Mouse (Mus musculus) adrenal gland, adult 2 months (tissue): ENCODE measurements around the gene BC052040. TPM values are rescaled to one million over a fixed set of nuclear protein-coding genes. Genes with fewer than 3 reads are reported as not detected.

Experiments
- DNase-seq: peaks from one replicate; pipeline ENCODE4 v3.0.0; 2021
- polyA plus RNA-seq: library from polyadenylated mRNA; depleted of rRNA; stranded (reverse); fragments of >200 nt; gene quantifications from 2 replicates; pipeline ENCODE4 v1.2.3, GENCODE M21; 2012
- total RNA-seq, 2 experiments: library from RNA; stranded (reverse); gene quantifications; 2 replicates each; pipeline ENCODE4 v1.2.3; 2021

BC052040 gene
- total and polyA plus RNA-seq, 3 experiments = 0.93 to 4.4 (median 3.0) TPM

- DNase-seq = no peak
Measured at GRCm38 (mm10) chr2:115601280-115601679, 19.8 kb downstream of the BC052040 start.

DNA sequence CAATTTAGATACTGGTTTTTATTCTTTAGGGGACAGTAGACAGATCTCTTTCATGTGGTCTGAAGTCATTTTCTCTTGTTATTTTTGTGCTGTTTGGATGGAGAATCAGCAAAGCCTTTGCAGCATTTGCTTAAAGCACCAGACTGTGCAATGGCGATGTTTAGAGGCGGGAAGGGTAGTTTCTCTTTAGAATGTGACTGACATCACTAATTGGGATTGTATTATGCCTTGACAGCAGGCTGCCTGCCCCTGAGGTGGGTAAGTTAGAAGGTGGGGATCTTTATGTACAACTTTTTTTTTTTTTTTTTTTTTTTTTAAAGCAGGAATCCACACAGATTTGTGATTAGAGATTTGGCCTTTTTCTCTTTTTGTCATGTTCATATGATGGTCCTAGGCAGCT is 20.6 kb downstream of the BC052040 start:
- no peak for DNase-seq

GRCm38 (mm10) chr2:115604132-115604531 is 22.6 kb downstream of the BC052040 start:
- no peak for DNase-seq

DNA sequence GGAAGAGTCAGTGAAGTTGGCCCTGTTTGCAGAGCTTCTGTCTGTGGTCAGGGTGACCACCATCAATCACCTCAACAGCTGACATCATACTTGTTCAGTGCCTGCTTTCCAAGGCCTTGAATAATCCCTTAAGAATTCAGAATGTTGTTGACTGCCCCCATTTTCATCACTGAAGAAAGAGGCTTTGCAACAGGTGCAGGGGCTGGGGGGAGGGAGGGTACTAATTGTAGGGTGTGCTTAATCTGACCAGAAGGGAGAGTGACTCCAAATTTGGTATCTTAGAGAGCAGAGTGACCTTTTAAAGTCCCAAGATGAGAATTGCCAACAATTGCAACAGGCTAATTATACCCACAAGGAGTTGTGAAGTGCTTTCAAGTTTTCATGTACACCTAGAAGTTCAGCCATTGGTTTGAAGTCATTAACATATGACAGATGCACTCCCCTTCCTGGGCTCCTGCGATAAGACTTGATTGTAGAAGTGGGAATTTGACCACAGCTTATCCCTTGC is 24.4 kb downstream of the BC052040 start:
- DNase-seq = peak; percentile 75

GRCm38 (mm10) chr2:115609020-115609419 is 27.5 kb downstream of the BC052040 start:
- no peak for DNase-seq

DNA sequence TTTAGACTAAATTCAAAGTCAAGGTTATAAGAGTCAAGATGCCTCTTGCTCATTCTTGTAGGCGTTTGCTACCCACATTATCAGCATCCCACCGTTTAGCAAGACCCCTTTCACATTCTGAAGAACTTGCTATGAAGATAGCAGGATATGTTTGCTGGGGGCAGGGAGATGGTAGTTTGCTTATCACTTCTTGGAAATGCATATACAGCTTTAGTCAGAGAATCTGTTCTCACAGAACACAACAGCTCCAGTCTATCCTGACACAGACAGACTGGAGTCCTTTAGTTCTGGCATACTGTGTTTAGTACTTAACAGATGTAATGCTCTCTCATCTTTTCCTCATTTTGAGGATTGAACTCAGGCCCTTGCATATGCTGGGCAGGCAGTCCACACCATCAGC is 28.6 kb downstream of the BC052040 start:
- DNase-seq = no peak

DNA sequence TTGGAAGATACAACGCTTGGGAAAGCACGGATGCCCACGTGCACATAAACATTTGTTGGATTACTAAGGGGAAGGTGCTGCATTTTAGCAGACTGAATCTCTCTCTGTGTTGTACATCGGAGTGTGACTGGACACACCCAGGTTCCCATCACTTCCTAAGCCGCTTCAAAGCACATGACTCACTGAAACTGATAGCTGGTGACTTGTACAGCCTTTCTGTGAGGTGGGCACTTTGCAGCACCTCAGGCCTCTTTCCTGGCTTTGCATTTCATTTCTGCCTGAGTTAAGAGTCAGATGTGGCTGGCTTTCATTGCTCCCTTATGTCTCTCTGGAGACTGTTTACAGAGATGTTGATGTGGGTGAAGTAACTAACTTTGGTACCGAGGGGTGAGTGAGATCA is 29.0 kb downstream of the BC052040 start:
- DNase-seq = no peak

- DNase-seq = no peak
Measured at GRCm38 (mm10) chr2:115613830-115614520, 32.5 kb downstream of the BC052040 start.

- DNase-seq = no peak
Measured at GRCm38 (mm10) chr2:115628471-115628870, 47.0 kb downstream of the BC052040 start.

- DNase-seq = no peak
Measured at GRCm38 (mm10) chr2:115631031-115631434, 49.5 kb downstream of the BC052040 start.

DNA sequence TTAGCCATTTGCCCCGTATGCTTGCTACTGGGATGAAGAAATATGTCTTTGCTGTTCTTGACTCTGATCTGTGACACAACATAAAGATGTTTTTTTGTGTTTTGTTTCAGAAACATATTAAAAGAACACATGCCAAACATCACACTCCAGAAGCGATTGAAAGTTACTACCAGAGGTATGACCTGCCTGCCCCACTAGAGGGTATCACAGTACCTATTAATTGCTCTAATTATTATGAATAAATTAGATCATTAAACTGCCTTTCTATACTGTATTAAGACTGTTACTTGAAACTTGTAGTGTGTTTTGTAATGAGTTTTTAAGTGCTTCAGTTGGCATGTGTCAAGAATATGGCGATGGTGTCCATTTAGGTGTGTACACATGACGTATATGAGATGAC is 50.3 kb downstream of the BC052040 start:
- DNase-seq = no peak

DNA sequence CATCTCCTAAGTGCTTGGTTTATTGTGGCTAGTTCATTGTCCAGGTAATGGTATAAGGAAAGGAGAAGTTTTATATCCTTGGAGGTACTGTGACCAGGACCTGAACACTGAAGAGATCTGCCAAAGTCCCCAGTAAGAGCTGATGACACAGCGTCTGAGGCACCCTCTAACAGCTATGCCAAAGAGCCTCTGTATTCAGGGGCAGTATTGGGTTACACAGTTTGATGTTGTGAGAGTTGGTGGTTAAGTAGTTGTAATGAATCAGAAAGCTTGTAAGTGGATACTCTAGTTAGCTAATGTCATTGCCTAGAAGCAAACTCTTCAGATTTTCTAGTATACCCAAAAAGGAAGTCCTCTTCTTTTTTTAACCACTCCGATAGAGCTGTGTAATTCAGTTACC is 68.7 kb downstream of the BC052040 start:
- DNase-seq = no peak

- DNase-seq = no peak
Measured at GRCm38 (mm10) chr2:115659712-115660111, 78.2 kb downstream of the BC052040 start.

- DNase-seq = no peak
Measured at GRCm38 (mm10) chr2:115660213-115661120, 79.0 kb downstream of the BC052040 start.

- DNase-seq = no peak
Measured at GRCm38 (mm10) chr2:115667516-115667915, 86.0 kb downstream of the BC052040 start.

- peak; percentile 28 for DNase-seq
Measured at GRCm38 (mm10) chr2:115673054-115673660, 91.6 kb downstream of the BC052040 start.

- no peak for DNase-seq
Measured at GRCm38 (mm10) chr2:115678786-115679185, 97.3 kb downstream of the BC052040 start.

DNA sequence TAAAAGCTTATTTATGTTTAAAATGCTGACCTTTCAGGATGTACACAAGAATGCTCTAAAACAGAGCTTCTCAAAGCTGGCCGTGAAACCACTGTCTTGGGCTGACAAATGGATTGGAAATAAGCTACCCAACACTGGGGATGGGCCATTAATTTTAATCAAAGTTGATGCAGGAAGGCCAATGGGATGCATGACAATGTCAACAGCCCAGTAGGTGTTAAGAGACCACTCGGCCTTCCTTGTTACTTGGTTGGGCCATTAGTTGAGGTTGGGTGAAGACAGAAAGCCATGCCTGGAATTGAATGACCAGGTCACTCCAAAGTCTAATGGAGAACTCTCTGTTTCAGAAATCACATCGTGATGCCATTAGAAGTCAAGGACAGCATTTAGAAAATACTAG is 103.7 kb downstream of the BC052040 start:
- DNase-seq = no peak

GRCm38 (mm10) chr2:115687612-115688011 is 106.1 kb downstream of the BC052040 start:
- no peak for DNase-seq

DNA sequence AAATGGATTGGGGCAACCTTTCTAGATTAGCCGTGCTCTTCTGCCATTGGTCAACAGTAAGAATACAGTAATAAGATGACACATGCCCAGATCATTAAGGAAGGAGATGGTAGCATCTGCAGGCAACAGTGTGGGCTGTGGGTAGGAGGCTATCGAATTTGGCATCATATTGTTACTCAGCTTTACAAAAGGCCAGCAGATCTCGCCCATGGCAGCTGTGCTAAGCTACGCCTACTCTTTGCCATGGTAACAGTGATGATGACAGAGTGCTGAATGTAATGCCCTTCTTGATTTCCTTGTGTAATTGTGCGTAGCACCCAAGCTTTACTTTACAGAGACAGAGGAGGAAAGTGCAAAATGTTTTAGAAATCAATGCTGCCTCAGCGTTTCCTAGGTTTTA is 106.8 kb downstream of the BC052040 start:
- DNase-seq = no peak

DNA sequence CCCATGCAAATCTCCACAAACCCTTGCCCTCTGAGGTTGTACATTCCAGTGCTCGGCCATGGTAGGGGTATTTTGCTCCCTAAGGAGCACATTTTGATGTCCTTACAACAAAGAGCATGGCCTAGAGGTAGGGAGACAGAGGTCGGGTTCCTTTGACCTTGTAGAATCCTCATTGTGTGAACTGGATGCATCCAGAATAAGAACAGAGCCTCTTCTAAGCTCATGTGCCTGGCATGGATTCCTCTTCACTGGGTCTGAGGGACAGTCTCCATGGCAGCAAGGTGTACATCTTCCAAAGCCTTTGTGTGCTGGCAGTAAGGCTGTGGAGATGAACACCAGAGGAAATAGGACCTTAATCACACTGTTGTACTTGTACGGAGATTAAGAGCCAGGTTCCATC is 112.3 kb downstream of the BC052040 start:
- no peak for DNase-seq

DNA sequence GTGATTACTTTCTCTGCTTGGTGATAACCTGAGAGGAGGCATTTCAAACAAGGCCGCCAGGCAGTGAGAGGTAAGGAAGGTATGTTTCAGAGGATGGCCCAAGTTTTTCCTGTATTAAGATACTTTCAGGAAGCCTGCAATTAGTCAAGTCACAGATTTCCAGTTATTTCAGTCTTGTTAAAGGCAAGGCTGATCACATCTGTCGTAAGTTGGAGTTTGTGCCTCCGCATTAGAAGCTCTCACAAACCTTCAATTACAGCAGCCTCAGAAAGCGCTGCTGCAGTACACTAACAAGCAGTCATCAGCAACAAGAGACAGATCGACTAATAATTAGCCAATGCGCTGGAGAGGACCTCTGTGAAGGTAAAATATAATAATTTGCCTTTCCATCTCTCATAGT is 112.9 kb downstream of the BC052040 start:
- no peak for DNase-seq

GRCm38 (mm10) chr2:115699032-115699431 is 117.5 kb downstream of the BC052040 start:
- DNase-seq = no peak
